Mouse (Mus musculus): ENCODE measurements around the gene Dmkn. TPM values are rescaled to one million over a fixed set of nuclear protein-coding genes. Genes with fewer than 3 reads are reported as not detected.

Dmkn gene
- polyA plus RNA-seq, 1 experiment from 2014 or later, result 0.87 TPM

- no peaks in the 10 kb centered on the region for H3K4me1 ChIP-seq (ENCODE audit: control insufficient read depth, insufficient read depth, low read length)
- ATAC-seq (ENCODE audit: low FRiP score, low TSS enrichment), result no peak
- no peak overlapping the region for H3K4me2 ChIP-seq (ENCODE audit: low read length)
- WGBS, result 77% methylated on average over 1 of the region's 1 CpGs
- no peak for DNase-seq
- H3K27me3 ChIP-seq (ENCODE audit: control insufficient read depth, insufficient read depth, low read length), result no peaks in the 10 kb centered on the region
- H3K9ac ChIP-seq (replicated peaks; ENCODE audit: low read length), result no peak overlapping the region
- no peak overlapping the region for H3K4me3 ChIP-seq (replicated peaks; ENCODE audit: low read depth, low read length)
- no peaks in the 10 kb centered on the region for H3K36me3 ChIP-seq (ENCODE audit: control insufficient read depth, insufficient read depth, low read length)
- H3K27ac ChIP-seq (replicated peaks; ENCODE audit: low read depth, low read length), result no peak overlapping the region
- H3K9me3 ChIP-seq (ENCODE audit: control insufficient read depth, low read length), result no peaks in the 10 kb centered on the region
Observed at GRCm38 (mm10) chr7:30777911-30778310, 14.4 kb downstream of the Dmkn start.

GRCm38 (mm10) chr7:30781792-30782191, 18.2 kb downstream of the Dmkn start:
- H3K9me3 ChIP-seq (ENCODE audit: control insufficient read depth, low read length), result no peaks in the 10 kb centered on the region
- no peaks in the 10 kb centered on the region for H3K36me3 ChIP-seq (ENCODE audit: control insufficient read depth, insufficient read depth, low read length)
- H3K4me1 ChIP-seq (ENCODE audit: control insufficient read depth, insufficient read depth, low read length), result no peaks in the 10 kb centered on the region
- ATAC-seq (ENCODE audit: low FRiP score, low TSS enrichment) (no peak), DNase-seq (no peak)
- no peak overlapping the region for H3K4me3 ChIP-seq (replicated peaks; ENCODE audit: low read depth, low read length)
- WGBS, result 77% methylated on average over 4 of the region's 4 CpGs
- H3K9ac ChIP-seq (replicated peaks; ENCODE audit: low read length), result no peak overlapping the region
- H3K27me3 ChIP-seq (ENCODE audit: control insufficient read depth, insufficient read depth, low read length), result no peaks in the 10 kb centered on the region
- no peak overlapping the region for H3K4me2 ChIP-seq (ENCODE audit: low read length)
- H3K27ac ChIP-seq (replicated peaks; ENCODE audit: low read depth, low read length), result no peak overlapping the region

GRCm38 (mm10) chr7:30782658-30783057, 19.1 kb downstream of the Dmkn start:
- H3K9me3 ChIP-seq (ENCODE audit: control insufficient read depth, low read length), result no peaks in the 10 kb centered on the region
- WGBS, result 76% methylated on average over 3 of the region's 3 CpGs
- ATAC-seq (ENCODE audit: low FRiP score, low TSS enrichment) (no peak), DNase-seq (no peak)
- H3K4me1 ChIP-seq (ENCODE audit: control insufficient read depth, insufficient read depth, low read length), result no peaks in the 10 kb centered on the region
- no peak overlapping the region for H3K27ac ChIP-seq (replicated peaks; ENCODE audit: low read depth, low read length)
- no peak overlapping the region for H3K9ac ChIP-seq (replicated peaks; ENCODE audit: low read length)
- no peak overlapping the region for H3K4me2 ChIP-seq (ENCODE audit: low read length)
- no peaks in the 10 kb centered on the region for H3K27me3 ChIP-seq (ENCODE audit: control insufficient read depth, insufficient read depth, low read length)
- H3K4me3 ChIP-seq (replicated peaks; ENCODE audit: low read depth, low read length), result no peak overlapping the region
- H3K36me3 ChIP-seq (ENCODE audit: control insufficient read depth, insufficient read depth, low read length), result no peaks in the 10 kb centered on the region

GRCm38 (mm10) chr7:30785154-30785553, 21.6 kb downstream of the Dmkn start:
- H3K4me2 ChIP-seq (ENCODE audit: low read length), result no peak overlapping the region
- no peaks in the 10 kb centered on the region for H3K27me3 ChIP-seq (ENCODE audit: control insufficient read depth, insufficient read depth, low read length)
- H3K4me1 ChIP-seq (ENCODE audit: control insufficient read depth, insufficient read depth, low read length), result no peaks in the 10 kb centered on the region
- H3K27ac ChIP-seq (replicated peaks; ENCODE audit: low read depth, low read length), result no peak overlapping the region; the same call in 1 of the 2 replicates
- WGBS, result 64% methylated on average over 1 of the region's 1 CpGs
- DNase-seq (no peak), ATAC-seq (ENCODE audit: low FRiP score, low TSS enrichment) (no peak)
- H3K4me3 ChIP-seq (replicated peaks; ENCODE audit: low read depth, low read length), result no peak overlapping the region
- no peak overlapping the region for H3K9ac ChIP-seq (replicated peaks; ENCODE audit: low read length)
- no peaks in the 10 kb centered on the region for H3K9me3 ChIP-seq (ENCODE audit: control insufficient read depth, low read length)
- no peaks in the 10 kb centered on the region for H3K36me3 ChIP-seq (ENCODE audit: control insufficient read depth, insufficient read depth, low read length)

- Histone ChIP-seq H3K27me3 (ENCODE audit: control insufficient read depth, insufficient read depth, low read length) (no peaks in the 10 kb centered on the region), H3K4me2 (ENCODE audit: low read length) (no peak overlapping the region), H3K9ac (replicated peaks; ENCODE audit: low read length) (no peak overlapping the region), H3K4me1 (ENCODE audit: control insufficient read depth, insufficient read depth, low read length) (no peaks in the 10 kb centered on the region), H3K9me3 (ENCODE audit: control insufficient read depth, low read length) (no peaks in the 10 kb centered on the region), H3K27ac (replicated peaks; ENCODE audit: low read depth, low read length) (no peak overlapping the region; the same call in 1 of the 2 replicates), H3K36me3 (ENCODE audit: control insufficient read depth, insufficient read depth, low read length) (no peaks in the 10 kb centered on the region), H3K4me3 (replicated peaks; ENCODE audit: low read depth, low read length) (no peak overlapping the region)
- 66% methylated on average over 13 of the region's 13 CpGs for WGBS
- no peak for ATAC-seq (ENCODE audit: low FRiP score, low TSS enrichment)
- peak; percentile 42 for DNase-seq
Observed at GRCm38 (mm10) chr7:30785721-30786546, 22.4 kb downstream of the Dmkn start.

- H3K27me3 ChIP-seq (ENCODE audit: control insufficient read depth, insufficient read depth, low read length), result no peaks in the 10 kb centered on the region
- H3K27ac ChIP-seq (replicated peaks; ENCODE audit: low read depth, low read length), result no peak within 1 kb of the TSS
- no peaks in the 10 kb centered on the region for H3K36me3 ChIP-seq (ENCODE audit: control insufficient read depth, insufficient read depth, low read length)
- H3K4me1 ChIP-seq (ENCODE audit: control insufficient read depth, insufficient read depth, low read length), result no peaks in the 10 kb centered on the region
- 50% methylated on average over 15 of the region's 15 CpGs for WGBS
- ATAC-seq (ENCODE audit: low FRiP score, low TSS enrichment), result no peak
- H3K4me3 ChIP-seq (replicated peaks; ENCODE audit: low read depth, low read length), result no peak within 1 kb of the TSS
- H3K9ac ChIP-seq (replicated peaks; ENCODE audit: low read length), result no peak within 1 kb of the TSS
- no peak for DNase-seq
- H3K4me2 ChIP-seq (ENCODE audit: low read length), result no peak within 1 kb of the TSS
- no peaks in the 10 kb centered on the region for H3K9me3 ChIP-seq (ENCODE audit: control insufficient read depth, low read length)
Observed at GRCm38 (mm10) chr7:30787377-30788022, 23.9 kb downstream of the Dmkn start, which contains the start of gene Krtdap. Gene Krtdap (plus strand): TSS chr7:30787896.

- no peak overlapping the region for H3K4me3 ChIP-seq (replicated peaks; ENCODE audit: low read depth, low read length)
- no peaks in the 10 kb centered on the region for H3K4me1 ChIP-seq (ENCODE audit: control insufficient read depth, insufficient read depth, low read length)
- H3K27ac ChIP-seq (replicated peaks; ENCODE audit: low read depth, low read length), result no peak overlapping the region
- H3K4me2 ChIP-seq (ENCODE audit: low read length), result no peak overlapping the region
- no peaks in the 10 kb centered on the region for H3K36me3 ChIP-seq (ENCODE audit: control insufficient read depth, insufficient read depth, low read length)
- DNase-seq (no peak), ATAC-seq (ENCODE audit: low FRiP score, low TSS enrichment) (no peak)
- H3K27me3 ChIP-seq (ENCODE audit: control insufficient read depth, insufficient read depth, low read length), result no peaks in the 10 kb centered on the region
- no peaks in the 10 kb centered on the region for H3K9me3 ChIP-seq (ENCODE audit: control insufficient read depth, low read length)
- 77% methylated on average over 10 of the region's 10 CpGs for WGBS
- no peak overlapping the region for H3K9ac ChIP-seq (replicated peaks; ENCODE audit: low read length)
Observed at GRCm38 (mm10) chr7:30790141-30790540, 26.6 kb downstream of the Dmkn start.

GRCm38 (mm10) chr7:30791921-30792320, 28.4 kb downstream of the Dmkn start:
- H3K9ac ChIP-seq (replicated peaks; ENCODE audit: low read length), result no peak overlapping the region
- H3K9me3 ChIP-seq (ENCODE audit: control insufficient read depth, low read length), result no peaks in the 10 kb centered on the region
- 26% methylated on average over 9 of the region's 9 CpGs for WGBS
- ATAC-seq (ENCODE audit: low FRiP score, low TSS enrichment), result no peak
- H3K27me3 ChIP-seq (ENCODE audit: control insufficient read depth, insufficient read depth, low read length), result no peaks in the 10 kb centered on the region
- no peak for DNase-seq
- H3K4me3 ChIP-seq (replicated peaks; ENCODE audit: low read depth, low read length), result no peak overlapping the region
- no peaks in the 10 kb centered on the region for H3K36me3 ChIP-seq (ENCODE audit: control insufficient read depth, insufficient read depth, low read length)
- H3K4me2 ChIP-seq (ENCODE audit: low read length), result no peak overlapping the region
- H3K27ac ChIP-seq (replicated peaks; ENCODE audit: low read depth, low read length), result no peak overlapping the region
- H3K4me1 ChIP-seq (ENCODE audit: control insufficient read depth, insufficient read depth, low read length), result no peaks in the 10 kb centered on the region

- Histone ChIP-seq H3K36me3 (ENCODE audit: control insufficient read depth, insufficient read depth, low read length) (no peaks in the 10 kb centered on the region), H3K9ac (replicated peaks; ENCODE audit: low read length) (no peak overlapping the region), H3K27me3 (ENCODE audit: control insufficient read depth, insufficient read depth, low read length) (no peaks in the 10 kb centered on the region), H3K4me1 (ENCODE audit: control insufficient read depth, insufficient read depth, low read length) (no peaks in the 10 kb centered on the region), H3K9me3 (ENCODE audit: control insufficient read depth, low read length) (no peaks in the 10 kb centered on the region), H3K4me2 (ENCODE audit: low read length) (no peak overlapping the region), H3K27ac (replicated peaks; ENCODE audit: low read depth, low read length) (no peak overlapping the region), H3K4me3 (replicated peaks; ENCODE audit: low read depth, low read length) (no peak overlapping the region)
- DNase-seq, result no peak
- ATAC-seq (ENCODE audit: low FRiP score, low TSS enrichment), result no peak
Observed at GRCm38 (mm10) chr7:30794921-30795320, 31.4 kb downstream of the Dmkn start.
